Mouse (Mus musculus) embryonic facial prominence, embryonic 13.5 days (tissue): Measurements from ENCODE around the gene Opa3. TPM values are rescaled to one million over a fixed set of nuclear protein-coding genes. Genes with fewer than 3 reads are reported as not detected.

ENCODE experiments used
- ATAC-seq: fragments of 200-750 bp; cut with Nextera tagmentation; 2 replicates; pipeline ENCODE4 v1.8.0; 2017; ENCODE audit warnings: low read depth; ENCODE audit not compliant: insufficient number of reproducible peaks, insufficient read depth, low FRiP score, low TSS enrichment
- H3K27ac ChIP-seq: fragments of 300-500 bp; sonication (generic); 2 replicates; pipeline ENCODE4 v1.5.1; 2015; ENCODE audit warnings: moderate library complexity, mild to moderate bottlenecking, inconsistent platforms
- H3K27me3 ChIP-seq: fragments of 300-500 bp; sonication (generic); 2 replicates; pipeline ENCODE4 v1.6.1; 2015; ENCODE audit warnings: mild to moderate bottlenecking, inconsistent platforms
- H3K36me3 ChIP-seq: fragments of 300-500 bp; sonication (generic); 2 replicates; pipeline ENCODE4 v1.6.1; 2015; ENCODE audit warnings: mild to moderate bottlenecking, inconsistent platforms
- H3K4me1 ChIP-seq: fragments of 300-500 bp; sonication (generic); 2 replicates; pipeline ENCODE4 v1.6.1; 2015; ENCODE audit warnings: inconsistent platforms
- H3K4me2 ChIP-seq: fragments of 300-500 bp; sonication (generic); 2 replicates; pipeline ENCODE4 v1.6.1; 2015; ENCODE audit warnings: moderate library complexity, mild to moderate bottlenecking, inconsistent platforms
- H3K4me3 ChIP-seq: fragments of 300-500 bp; sonication (generic); 2 replicates; pipeline ENCODE4 v1.5.1; 2015; ENCODE audit warnings: mild to moderate bottlenecking, inconsistent platforms
- H3K9ac ChIP-seq: fragments of 300-500 bp; sonication (generic); 2 replicates; pipeline ENCODE4 v1.6.1; 2015; ENCODE audit warnings: mild to moderate bottlenecking, inconsistent platforms
- H3K9me3 ChIP-seq: fragments of 300-500 bp; sonication (generic); 2 replicates; pipeline ENCODE4 v1.6.1; 2016; ENCODE audit warnings: inconsistent platforms
- WGBS: fragments of 180-500 bp; shearing (Covaris S2); methylation state at CpG from one replicate; pipeline ENCODE4 v1.1.7; 2015; ENCODE audit warnings: mixed read lengths; 5-methylcytosine and 5-hydroxymethylcytosine counted together
- polyA plus RNA-seq: library from polyadenylated mRNA; unstranded; fragments of >200 nt; fragmentation: Nextera tagmentation; extraction: Ambion mirVana; gene quantifications from 2 replicates; pipeline ENCODE4 v1.2.1, GENCODE M21; 2015

Gene Opa3
- polyA plus RNA-seq, 1 experiment from 2014 or later, result 38.2 TPM

DNA sequence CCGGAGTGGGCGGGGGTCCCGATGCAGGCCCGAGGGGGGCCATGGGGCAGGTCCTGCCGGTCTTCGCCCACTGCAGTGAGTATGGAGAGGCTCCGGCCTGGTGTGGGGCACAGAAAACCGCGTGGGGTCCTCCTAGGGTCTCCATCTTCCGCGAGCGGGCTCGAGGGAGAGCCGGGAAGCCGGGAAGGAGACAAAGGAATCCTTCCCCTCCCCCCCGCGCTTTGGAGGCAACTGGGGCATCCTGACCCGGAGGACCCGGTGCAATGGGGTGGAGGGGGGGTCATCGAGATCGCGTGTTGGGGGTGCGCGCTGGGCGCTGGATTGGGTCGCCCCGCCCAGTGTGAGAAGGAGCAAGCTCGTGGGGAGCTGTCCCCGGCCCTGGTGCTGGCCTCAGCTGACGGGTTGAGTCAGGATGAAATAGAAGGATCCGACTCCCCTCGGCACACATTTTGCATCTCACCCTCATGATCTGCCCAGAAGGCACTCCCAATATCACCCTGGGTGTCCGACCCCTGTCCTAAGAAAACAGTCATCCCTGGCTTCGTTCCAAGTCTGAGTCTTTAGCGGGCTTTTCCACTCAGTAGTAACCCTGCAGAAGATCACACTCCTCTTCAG is 54.8 kb downstream of the Opa3 start:
- Histone ChIP-seq H3K36me3 (peaks cover 2% of the 10 kb centered on the region; the same call in 1 of the 2 replicates), H3K4me1 (peaks cover 18% of the 10 kb centered on the region), H3K9me3 (no peaks in the 10 kb centered on the region), H3K27me3 (peaks cover 57% of the 10 kb centered on the region), H3K4me2 (peak overlapping the region; percentile 98), H3K4me3 (peak overlapping the region; percentile 63), H3K27ac (no peak overlapping the region), H3K9ac (peak overlapping the region; percentile 68)
- 1% methylated on average over 34 of the region's 35 CpGs for WGBS
- peak; percentile 57 for ATAC-seq

DNA sequence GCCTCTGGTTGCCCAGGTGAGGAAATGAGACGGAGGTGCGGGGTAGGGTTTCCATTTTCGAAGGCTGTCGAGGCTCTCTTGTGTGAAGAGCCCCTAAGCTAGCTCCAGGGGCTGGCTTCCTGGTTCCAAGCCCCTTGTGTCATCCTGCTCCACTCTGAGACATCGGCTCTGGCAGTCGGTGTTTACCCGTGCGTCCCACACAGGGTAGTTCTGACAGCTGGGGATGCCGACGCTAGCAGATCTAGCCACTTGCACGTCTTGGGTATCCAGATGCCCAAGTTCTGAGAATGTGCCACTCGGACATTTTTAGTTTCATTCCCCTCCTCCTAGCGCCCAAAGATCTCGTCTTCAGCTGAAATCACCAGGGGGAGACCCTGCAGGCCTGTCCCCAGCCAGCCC is 55.3 kb downstream of the Opa3 start:
- Histone ChIP-seq H3K9me3 (no peaks in the 10 kb centered on the region), H3K9ac (no peak overlapping the region), H3K4me3 (peak overlapping the region; percentile 63), H3K36me3 (peaks cover 2% of the 10 kb centered on the region; the same call in 1 of the 2 replicates), H3K27ac (no peak overlapping the region), H3K4me2 (peak overlapping the region; percentile 98), H3K4me1 (peaks cover 18% of the 10 kb centered on the region), H3K27me3 (peaks cover 52% of the 10 kb centered on the region)
- no peak for ATAC-seq
- 40% methylated on average over 14 of the region's 14 CpGs for WGBS

DNA sequence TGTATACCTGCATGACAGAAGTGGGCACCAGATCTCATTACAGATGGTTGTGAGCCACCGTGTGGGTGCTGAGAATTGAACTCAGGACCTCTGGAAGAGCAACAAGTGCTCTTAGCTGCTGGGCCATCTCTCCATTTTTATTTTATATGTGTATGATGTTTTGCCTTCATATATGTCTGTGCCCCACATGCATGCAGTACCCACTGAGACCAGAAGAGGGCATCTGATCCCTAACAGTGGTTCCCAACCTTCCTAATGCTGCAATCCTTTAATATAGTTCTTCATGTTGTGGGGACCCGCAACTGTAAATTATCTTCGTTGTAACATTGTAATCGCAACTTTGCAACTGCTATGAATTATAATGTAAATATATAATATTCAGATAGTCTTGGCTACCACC is 56.6 kb downstream of the Opa3 start:
- Histone ChIP-seq H3K4me1 (peaks cover 10% of the 10 kb centered on the region), H3K36me3 (peaks cover 2% of the 10 kb centered on the region; the same call in 1 of the 2 replicates), H3K9ac (no peak overlapping the region), H3K9me3 (no peaks in the 10 kb centered on the region), H3K27ac (no peak overlapping the region), H3K4me2 (no peak overlapping the region), H3K27me3 (peaks cover 39% of the 10 kb centered on the region), H3K4me3 (no peak overlapping the region)
- ATAC-seq, result no peak
- 24% methylated on average over 4 of the region's 4 CpGs for WGBS

DNA sequence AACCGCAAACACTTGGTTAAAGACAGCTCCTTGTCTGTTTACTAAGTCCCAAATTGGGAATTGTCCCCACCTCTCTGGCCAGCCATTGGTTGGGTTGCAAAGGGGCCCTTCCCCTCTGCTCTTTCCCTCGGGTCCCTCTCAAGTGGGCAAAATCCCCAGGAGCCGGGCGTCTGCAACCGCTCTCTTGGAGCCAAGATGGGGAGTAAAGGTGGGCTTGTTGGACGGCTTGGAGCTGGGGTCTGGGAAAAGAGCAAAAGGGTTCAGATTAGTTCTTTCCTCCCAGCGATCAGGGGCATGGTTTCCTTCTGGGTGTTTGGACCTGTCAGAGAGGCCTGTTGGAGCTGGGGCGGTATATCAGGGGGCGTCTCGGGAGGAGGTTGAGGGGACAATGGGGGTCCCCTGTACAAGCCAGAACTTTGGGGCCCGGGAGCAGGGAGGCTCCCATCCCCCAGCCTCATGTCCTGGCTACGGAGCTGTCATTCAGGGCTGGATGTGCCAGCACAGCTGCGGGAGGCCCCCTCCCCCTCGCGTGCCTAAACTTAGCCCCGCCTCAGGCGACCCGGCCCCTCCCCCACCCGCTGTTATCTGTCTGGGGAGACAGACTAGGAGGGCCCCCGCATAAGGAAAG is 62.9 kb downstream of the Opa3 start:
- Histone ChIP-seq H3K4me3 (peak overlapping the region; percentile 40), H3K9me3 (no peaks in the 10 kb centered on the region), H3K4me2 (peak overlapping the region; percentile 62), H3K9ac (peak overlapping the region; percentile 63), H3K4me1 (peaks cover 22% of the 10 kb centered on the region), H3K27me3 (no peaks in the 10 kb centered on the region), H3K36me3 (peaks cover 6% of the 10 kb centered on the region; the same call in 1 of the 2 replicates), H3K27ac (no peak overlapping the region)
- no peak for ATAC-seq
- under 1% methylated on average over 20 of the region's 20 CpGs for WGBS

DNA sequence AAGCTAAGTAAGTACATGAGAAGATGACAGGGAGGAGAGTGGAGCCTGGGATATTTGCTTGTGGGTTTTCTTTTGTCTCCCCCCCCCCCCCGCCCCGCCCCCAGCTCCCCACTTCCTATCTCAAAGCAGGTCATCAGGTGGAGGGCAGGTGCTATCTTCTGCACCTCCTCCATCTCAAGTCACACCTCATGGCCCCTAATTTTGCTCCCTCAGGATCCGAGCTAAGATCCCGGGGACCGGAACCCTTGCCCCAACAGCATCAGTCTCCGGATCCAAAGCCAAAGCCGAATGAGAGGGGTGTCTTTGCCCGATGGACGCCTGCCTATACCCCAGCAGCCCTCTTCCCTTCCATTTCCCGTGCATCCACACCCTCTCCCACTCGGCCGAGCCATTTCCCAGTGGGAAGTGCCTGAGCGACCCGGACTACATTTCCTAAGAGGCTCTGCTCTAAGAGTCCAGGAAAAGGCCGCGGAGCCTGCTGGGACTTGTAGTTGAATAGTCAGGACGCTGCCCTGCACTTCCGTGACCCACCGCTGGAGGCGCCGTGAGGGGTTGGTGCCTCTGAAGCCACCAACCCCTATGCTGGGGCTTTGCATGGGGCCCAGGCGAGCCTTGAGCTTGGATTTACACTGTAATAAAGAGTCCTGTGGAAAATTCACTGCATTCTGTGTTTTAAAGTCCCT is 67.5 kb downstream of the Opa3 start:
- WGBS, result 15% methylated on average over 21 of the region's 22 CpGs
- Histone ChIP-seq H3K9me3 (no peaks in the 10 kb centered on the region), H3K4me1 (peaks cover 16% of the 10 kb centered on the region), H3K27ac (no peak overlapping the region), H3K9ac (peak overlapping the region; percentile 69), H3K36me3 (0 out of 2 replicates have a peak, but pooled peaks cover 3% of the 10 kb centered on the region), H3K4me3 (peak overlapping the region; percentile 41), H3K27me3 (no peaks in the 10 kb centered on the region), H3K4me2 (peak overlapping the region; percentile 66)
- peak; percentile 66; the same call in 1 of the 2 replicates for ATAC-seq

DNA sequence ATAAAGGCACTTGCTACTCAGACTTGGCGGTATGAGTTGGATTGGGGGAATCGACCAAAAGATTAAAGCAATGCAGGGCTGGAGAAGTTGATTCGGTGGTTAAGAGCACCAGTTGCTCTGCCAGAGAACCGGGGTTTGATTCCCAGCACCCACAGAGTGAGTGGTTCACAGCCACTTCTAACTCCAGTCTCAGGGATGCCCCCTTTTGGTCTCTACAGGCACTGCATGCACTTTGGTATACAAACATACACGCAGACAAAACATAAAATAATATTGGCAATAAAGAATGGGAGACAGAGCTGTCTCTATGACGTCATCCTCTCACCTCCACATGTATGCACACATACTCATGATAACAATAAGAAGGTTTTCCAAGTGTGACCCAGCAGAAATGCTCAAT is 68.9 kb downstream of the Opa3 start:
- no peak overlapping the region for H3K4me3 ChIP-seq
- peaks cover 12% of the 10 kb centered on the region for H3K4me1 ChIP-seq
- no peak overlapping the region for H3K27ac ChIP-seq
- 0 out of 2 replicates have a peak, but pooled peaks cover 3% of the 10 kb centered on the region for H3K36me3 ChIP-seq
- peaks cover 8% of the 10 kb centered on the region for H3K27me3 ChIP-seq
- no peak overlapping the region for H3K9ac ChIP-seq
- H3K9me3 ChIP-seq, result no peaks in the 10 kb centered on the region
- ATAC-seq, result no peak
- WGBS, result 91% methylated on average over 6 of the region's 6 CpGs
- no peak overlapping the region for H3K4me2 ChIP-seq

DNA sequence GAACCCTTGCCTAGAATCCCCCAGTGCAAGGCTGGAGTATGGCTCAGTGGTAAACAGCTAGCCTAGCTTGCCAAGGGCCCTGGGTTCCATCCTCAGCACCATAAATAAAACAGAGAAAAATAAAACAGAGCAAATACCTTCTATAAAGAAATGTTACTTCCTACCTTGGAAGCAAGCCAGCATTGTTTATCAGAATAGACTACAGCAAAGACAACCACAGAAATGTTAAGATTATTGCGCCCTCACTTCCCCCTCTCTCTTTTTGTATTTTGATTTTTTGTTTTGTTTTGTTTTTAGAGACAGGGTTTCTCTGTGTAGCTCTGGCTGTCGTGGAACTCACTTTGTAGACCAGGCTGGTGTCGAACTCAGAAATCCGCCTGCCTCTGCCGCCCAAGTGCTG is 69.7 kb downstream of the Opa3 start:
- 93% methylated on average over 5 of the region's 5 CpGs for WGBS
- Histone ChIP-seq H3K4me3 (no peak overlapping the region), H3K4me1 (peaks cover 14% of the 10 kb centered on the region), H3K27me3 (peaks cover 16% of the 10 kb centered on the region), H3K9ac (no peak overlapping the region), H3K4me2 (no peak overlapping the region), H3K9me3 (no peaks in the 10 kb centered on the region), H3K27ac (no peak overlapping the region), H3K36me3 (0 out of 2 replicates have a peak, but pooled peaks cover 3% of the 10 kb centered on the region)
- no peak for ATAC-seq

DNA sequence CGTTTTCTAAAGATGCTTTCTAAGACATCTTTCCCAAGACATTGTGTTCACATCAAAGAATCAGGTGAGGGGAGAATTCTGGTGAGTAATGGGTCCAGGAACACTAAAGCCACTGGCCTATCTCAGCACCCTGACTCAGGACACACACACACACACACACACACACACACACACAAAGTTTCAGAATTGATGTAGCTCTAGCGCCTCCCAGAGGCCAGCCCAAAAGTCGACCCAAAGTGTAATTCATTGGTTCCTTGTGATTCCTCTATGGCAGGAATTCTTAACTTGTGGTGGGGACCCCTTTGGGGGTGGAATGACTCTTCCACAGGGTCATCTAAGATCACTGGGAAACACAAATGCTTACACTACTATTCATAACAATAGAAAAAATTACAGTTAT is 71.1 kb downstream of the Opa3 start:
- peaks cover 30% of the 10 kb centered on the region for H3K27me3 ChIP-seq
- H3K36me3 ChIP-seq, result no peaks in the 10 kb centered on the region
- no peak overlapping the region for H3K4me2 ChIP-seq
- H3K27ac ChIP-seq, result no peak overlapping the region
- no peak overlapping the region for H3K4me3 ChIP-seq
- peaks cover 21% of the 10 kb centered on the region for H3K4me1 ChIP-seq
- ATAC-seq, result no peak
- 14% methylated on average over 3 of the region's 3 CpGs for WGBS
- no peak overlapping the region for H3K9ac ChIP-seq
- no peaks in the 10 kb centered on the region for H3K9me3 ChIP-seq

DNA sequence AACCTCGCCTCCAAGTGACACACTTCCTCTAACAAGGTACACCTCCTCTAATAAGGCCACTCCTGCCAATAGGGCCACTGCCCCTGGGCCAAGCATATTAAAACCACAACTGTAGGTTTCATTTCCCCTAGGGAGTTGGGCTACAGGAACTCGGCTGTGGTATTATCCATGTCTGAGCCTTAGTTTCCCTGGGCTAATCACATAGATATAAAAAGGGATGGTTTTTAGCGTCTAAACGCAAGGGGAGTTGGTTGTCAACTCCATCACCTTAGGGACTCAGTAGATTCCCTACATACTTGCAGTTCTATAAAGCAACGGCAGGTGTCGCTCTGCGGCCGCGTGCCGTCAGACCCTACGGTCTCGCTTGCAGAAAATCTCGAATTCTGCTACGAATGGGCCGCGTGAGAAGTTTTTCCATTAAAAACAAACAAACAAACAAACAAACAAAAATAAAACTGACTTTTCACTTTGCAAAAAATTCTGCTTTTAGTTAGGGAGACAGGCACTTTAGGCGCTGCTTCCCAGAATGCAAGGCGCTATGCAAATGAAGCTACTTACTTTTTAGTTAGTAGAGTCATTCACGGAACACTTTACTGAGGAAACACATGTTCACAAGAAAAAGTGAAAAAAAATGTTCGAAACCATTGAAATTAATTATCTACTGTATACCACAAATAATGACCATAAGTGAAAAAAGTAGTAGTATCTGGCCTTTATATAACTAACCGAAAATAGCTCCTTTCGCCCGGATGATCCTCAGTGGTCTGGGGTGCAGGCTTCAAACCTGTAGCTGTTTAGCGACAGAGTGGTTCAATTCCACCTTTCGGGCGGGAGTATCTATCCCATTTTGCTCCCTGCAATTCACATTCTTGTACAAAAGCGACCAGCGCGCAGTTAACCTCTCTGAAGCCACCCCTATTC is 72.6 kb downstream of the Opa3 start:
- peak; percentile 46; the same call in 1 of the 2 replicates for ATAC-seq
- no peak overlapping the region for H3K27ac ChIP-seq
- peak overlapping the region; percentile 38 for H3K4me3 ChIP-seq
- H3K9me3 ChIP-seq, result no peaks in the 10 kb centered on the region
- H3K27me3 ChIP-seq, result peaks cover 46% of the 10 kb centered on the region
- peak overlapping the region; percentile 41 for H3K9ac ChIP-seq
- H3K36me3 ChIP-seq, result no peaks in the 10 kb centered on the region
- H3K4me2 ChIP-seq, result peak overlapping the region; percentile 58
- peaks cover 27% of the 10 kb centered on the region for H3K4me1 ChIP-seq
- under 1% methylated on average over 29 of the region's 29 CpGs for WGBS

DNA sequence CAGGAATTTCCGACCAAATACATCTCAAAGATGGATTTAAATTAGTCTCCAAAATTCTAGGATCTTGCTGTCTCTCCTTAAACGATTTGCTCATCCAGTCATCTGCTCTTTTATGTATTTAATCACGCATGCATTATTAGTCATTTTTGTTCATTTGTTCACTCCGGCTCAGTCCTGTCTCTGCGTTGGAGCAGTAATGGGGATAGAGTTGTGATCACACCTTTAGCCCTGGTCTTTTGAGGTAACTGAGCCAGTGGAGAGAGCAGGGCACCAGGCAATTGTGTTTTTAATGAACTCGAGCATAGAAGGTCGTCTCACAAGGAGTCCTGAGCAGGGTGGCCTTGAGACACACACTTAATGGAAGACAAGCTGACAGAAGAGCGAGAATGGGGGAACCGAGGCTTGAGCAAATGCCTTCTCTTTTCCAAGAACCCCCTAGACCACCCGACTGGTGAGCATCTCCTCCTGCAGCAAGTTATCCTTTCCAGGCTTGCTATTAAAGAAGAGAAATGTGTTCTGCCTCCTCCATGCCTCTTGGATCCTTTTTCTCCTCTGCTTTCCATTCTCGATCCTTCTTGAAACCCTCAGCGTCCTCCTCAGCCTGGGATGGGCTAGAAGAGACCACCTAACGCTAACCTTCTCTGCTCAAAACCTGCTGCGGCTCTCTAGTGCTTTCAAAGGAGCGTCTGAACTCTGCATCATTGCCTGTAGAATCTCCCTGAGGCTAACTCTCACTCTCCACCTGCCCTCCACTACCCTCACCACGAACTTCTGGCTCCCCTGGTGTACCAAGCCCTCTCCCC is 73.5 kb downstream of the Opa3 start:
- no peak for ATAC-seq
- Histone ChIP-seq H3K27ac (no peak overlapping the region), H3K4me1 (peaks cover 27% of the 10 kb centered on the region), H3K4me3 (peak overlapping the region; percentile 38), H3K9ac (peak overlapping the region; percentile 37), H3K4me2 (peak overlapping the region; percentile 58), H3K27me3 (peaks cover 55% of the 10 kb centered on the region), H3K36me3 (no peaks in the 10 kb centered on the region), H3K9me3 (no peaks in the 10 kb centered on the region)
- 10% methylated on average over 16 of the region's 16 CpGs for WGBS
